Mouse (Mus musculus) brain, embryonic 18.5 days (tissue): Measurements from ENCODE around the gene Tbc1d17.
A peak's percentile ranks its signal among the peaks of the same experiment; 100 is the strongest.

ENCODE experiments used
- DNase-seq: peaks from one replicate; pipeline ENCODE4 v3.0.0-alpha.2; 2012; ENCODE audit warnings: low read depth, low spot score

Gene Tbc1d17

GRCm38 (mm10) chr7:44853065-44853464 lies 4.2 kb upstream of the Tbc1d17 start:
- DNase-seq = no peak

GRCm38 (mm10) chr7:44852259-44853027 lies 3.6 kb upstream of the Tbc1d17 start:
- no peak for DNase-seq

- DNase-seq = no peak
Measured at GRCm38 (mm10) chr7:44851625-44852234, 2.9 kb upstream of the Tbc1d17 start.

- DNase-seq = no peak
Measured at GRCm38 (mm10) chr7:44850789-44851624, 2.1 kb upstream of the Tbc1d17 start.

- no peak for DNase-seq
Measured at GRCm38 (mm10) chr7:44850146-44850545, 1.3 kb upstream of the Tbc1d17 start.

- peak; percentile 96 for DNase-seq
Measured at GRCm38 (mm10) chr7:44849416-44850111, 685 bp upstream of the Tbc1d17 start.

GRCm38 (mm10) chr7:44847772-44848171 lies 1.1 kb downstream of the Tbc1d17 start:
- DNase-seq = no peak

- no peak for DNase-seq
Measured at GRCm38 (mm10) chr7:44846804-44847203, 2.1 kb downstream of the Tbc1d17 start.

- DNase-seq = no peak
Measured at GRCm38 (mm10) chr7:44845006-44845405, 3.9 kb downstream of the Tbc1d17 start.

- DNase-seq = no peak
Measured at GRCm38 (mm10) chr7:44841825-44842463, 6.9 kb downstream of the Tbc1d17 start.

- DNase-seq = no peak
Measured at GRCm38 (mm10) chr7:44840426-44840825, 8.5 kb downstream of the Tbc1d17 start.

- no peak for DNase-seq
Measured at GRCm38 (mm10) chr7:44839491-44840191, 9.2 kb downstream of the Tbc1d17 start.

GRCm38 (mm10) chr7:44839171-44839490 lies 9.7 kb downstream of the Tbc1d17 start:
- no peak for DNase-seq

GRCm38 (mm10) chr7:44838073-44838472 lies 10.8 kb downstream of the Tbc1d17 start:
- no peak for DNase-seq

- DNase-seq = no peak
Measured at GRCm38 (mm10) chr7:44836423-44837053, 12.3 kb downstream of the Tbc1d17 start.

GRCm38 (mm10) chr7:44836016-44836404 lies 12.9 kb downstream of the Tbc1d17 start:
- DNase-seq = no peak

GRCm38 (mm10) chr7:44835373-44836015 lies 13.4 kb downstream of the Tbc1d17 start:
- DNase-seq = no peak

- no peak for DNase-seq
Measured at GRCm38 (mm10) chr7:44832763-44833162, 16.1 kb downstream of the Tbc1d17 start.

GRCm38 (mm10) chr7:44828706-44829105 lies 20.2 kb downstream of the Tbc1d17 start:
- no peak for DNase-seq

- DNase-seq = no peak
Measured at GRCm38 (mm10) chr7:44826771-44827170, 22.1 kb downstream of the Tbc1d17 start.
